Mouse (Mus musculus) G1E (cell line): ENCODE measurements around the gene Lrrtm4. TPM values are rescaled to one million over a fixed set of nuclear protein-coding genes. Genes with fewer than 3 reads are reported as not detected.

Experiments
- ATAC-seq: 2 replicates; pipeline ENCODE4 v1.8.0; 2016; ENCODE audit warnings: mild to moderate bottlenecking; ENCODE audit not compliant: insufficient number of reproducible peaks, poor library complexity, low FRiP score, severe bottlenecking; ENCODE audit errors: extremely low read depth
- DNase-seq: peaks from one replicate; pipeline ENCODE4 v3.0.0; 2012; ENCODE audit warnings: low spot score
- H3K27me3 ChIP-seq: 2 replicates; pipeline ENCODE4 v1.6.1; 2012; ENCODE audit warnings: mild to moderate bottlenecking, low read length, inconsistent platforms; ENCODE audit not compliant: insufficient read depth
- H3K36me3 ChIP-seq: replicated peaks from 2 replicates; pipeline ENCODE3; 2012; ENCODE audit warnings: mild to moderate bottlenecking, inconsistent platforms
- H3K4me1 ChIP-seq: 2 replicates; pipeline ENCODE4 v1.6.1; 2012; ENCODE audit warnings: low read depth, low read length, inconsistent platforms, mixed read lengths; ENCODE audit not compliant: insufficient read depth
- H3K4me3 ChIP-seq: 2 replicates; pipeline ENCODE4 v1.5.1; 2012; ENCODE audit warnings: low read depth, mild to moderate bottlenecking, inconsistent platforms, low read length, moderate library complexity, mixed read lengths
- H3K9me3 ChIP-seq: replicated peaks from 2 replicates; pipeline ENCODE4 v1.6.1; 2012; ENCODE audit warnings: inconsistent platforms
- CTCF ChIP-seq: IDR thresholded peaks from 2 replicates; pipeline ENCODE4 v1.5.1; 2012; ENCODE audit warnings: low read depth, low read length, inconsistent platforms, mixed read lengths
- GATA1 ChIP-seq: IDR thresholded peaks from 2 replicates; pipeline ENCODE4 v1.6.1; 2012; ENCODE audit warnings: borderline replicate concordance, low read length, inconsistent platforms, mixed read lengths
- GATA2 ChIP-seq: IDR thresholded peaks from 2 replicates; pipeline ENCODE4 v1.6.1; 2012; ENCODE audit warnings: low read depth, low read length, inconsistent platforms, borderline replicate concordance
- POLR2AphosphoS5 ChIP-seq: IDR thresholded peaks from 2 replicates; pipeline ENCODE4 v1.6.1; 2012; ENCODE audit warnings: low read depth, low read length, inconsistent platforms; ENCODE audit not compliant: insufficient replicate concordance
- TAL1 ChIP-seq: conservative IDR thresholded peaks from 2 replicates; pipeline ENCODE4 v1.6.1; 2012; ENCODE audit warnings: low read depth, low read length, inconsistent platforms, mixed read lengths
- polyA plus RNA-seq: library from polyadenylated mRNA; stranded (reverse); fragments of >175 nt; gene quantifications from 2 replicates; pipeline ENCODE4 v1.2.3, GENCODE M21; 2012
- total RNA-seq, 2 experiments: library from RNA; stranded (forward) in 1 of 2; stranded (reverse) in 1 of 2; fragments of 200-1000 nt in 1 of 2; fragments of >200 nt in 1 of 2; fragmentation: Nextera tagmentation in 1 of 2; gene quantifications; 2 replicates each; pipeline ENCODE4 v1.2.3; 2014 to 2017

Gene Lrrtm4
- total and polyA plus RNA-seq, 3 experiments = 0.27 TPM; not detected in 2

DNA sequence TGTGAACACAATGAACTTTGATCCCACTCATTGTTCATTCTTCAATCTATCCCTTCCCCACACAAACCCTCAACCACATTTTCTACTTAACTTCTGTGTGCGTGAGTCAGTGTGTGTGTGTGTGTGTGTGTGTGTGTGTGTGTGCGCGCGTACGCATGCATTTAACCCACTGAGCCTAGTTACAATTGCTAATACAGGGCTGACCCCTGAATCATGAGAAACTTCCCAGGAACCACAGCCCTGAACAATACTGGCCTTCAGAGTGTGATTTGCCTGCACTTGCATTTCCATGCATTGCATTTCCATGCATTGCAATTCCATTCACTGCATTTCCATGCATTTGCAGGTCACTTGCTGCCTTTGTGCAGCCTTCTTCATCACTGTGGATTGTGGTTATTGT is 701.8 kb downstream of the Lrrtm4 start:
- no peak for ATAC-seq
- no peaks in the 10 kb centered on the region; the same call in none of the 2 replicates for H3K9me3 ChIP-seq
- DNase-seq = no peak
- H3K4me3 ChIP-seq = no peak overlapping the region
- no peaks in the 10 kb centered on the region for H3K27me3 ChIP-seq
- H3K36me3 ChIP-seq = no peaks in the 10 kb centered on the region
- H3K4me1 ChIP-seq = no peaks in the 10 kb centered on the region
- TF ChIP-seq GATA1 (no peak), TAL1 (no peak), CTCF (no peak), POLR2AphosphoS5 (no peak), GATA2 (no peak)

DNA sequence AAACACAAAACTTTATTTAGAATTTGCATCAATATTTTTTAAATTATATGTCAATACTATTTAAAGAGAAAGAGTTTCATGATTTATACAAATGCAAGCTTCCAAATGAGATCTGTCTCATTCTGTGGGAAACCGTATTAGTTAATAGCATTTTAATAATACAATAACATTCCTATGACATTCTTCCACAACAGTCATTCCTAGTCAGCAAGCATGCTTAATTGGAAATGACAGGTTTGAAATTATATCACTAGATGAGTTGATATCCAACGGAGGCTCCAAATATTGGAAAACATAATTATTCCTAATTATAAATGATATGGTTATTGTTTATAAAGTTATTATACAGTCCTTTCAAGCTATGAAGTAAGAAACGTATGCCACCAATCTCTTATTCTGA is 714.7 kb downstream of the Lrrtm4 start:
- Histone ChIP-seq H3K4me1 (no peaks in the 10 kb centered on the region), H3K9me3 (no peaks in the 10 kb centered on the region), H3K27me3 (no peaks in the 10 kb centered on the region), H3K36me3 (no peaks in the 10 kb centered on the region), H3K4me3 (no peak overlapping the region)
- no peak for DNase-seq
- ATAC-seq = no peak
- TF ChIP-seq CTCF (no peak), GATA2 (no peak)

DNA sequence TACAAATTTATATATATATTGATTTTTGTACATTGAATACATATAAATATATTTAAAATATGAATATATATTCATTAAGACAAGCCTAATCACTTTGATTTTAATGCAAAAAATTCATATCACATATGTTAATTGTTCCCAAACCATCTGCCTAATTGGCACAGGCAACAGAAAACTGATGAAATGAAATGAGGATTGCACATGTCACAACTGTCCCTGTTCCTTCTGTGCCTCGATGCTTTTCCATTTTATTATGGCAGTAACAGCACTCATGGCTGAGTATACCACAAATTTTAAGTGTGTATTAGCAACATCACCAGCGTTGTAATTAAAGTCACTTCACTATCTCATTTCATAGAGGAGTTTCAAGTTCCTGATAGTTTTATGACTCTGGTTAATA is 732.1 kb downstream of the Lrrtm4 start:
- H3K27me3 ChIP-seq = no peaks in the 10 kb centered on the region
- no peaks in the 10 kb centered on the region for H3K36me3 ChIP-seq
- H3K4me1 ChIP-seq = no peaks in the 10 kb centered on the region
- DNase-seq = no peak
- H3K4me3 ChIP-seq = no peak overlapping the region
- H3K9me3 ChIP-seq = no peaks in the 10 kb centered on the region
- ATAC-seq = no peak
- TF ChIP-seq CTCF = no peak
- TF ChIP-seq GATA2 = no peak
- TF ChIP-seq GATA1 = no peak
- no peak for TF ChIP-seq POLR2AphosphoS5
- TF ChIP-seq TAL1 = no peak

GRCm38 (mm10) chr6:80760641-80761204 is 742.0 kb downstream of the Lrrtm4 start:
- ATAC-seq = no peak
- no peak for TF ChIP-seq CTCF
- TF ChIP-seq GATA1 = no peak
- TF ChIP-seq POLR2AphosphoS5 = no peak
- Histone ChIP-seq H3K4me3 (no peak overlapping the region), H3K27me3 (no peaks in the 10 kb centered on the region), H3K9me3 (peaks cover 8% of the 10 kb centered on the region; the same call in 1 of the 2 replicates), H3K36me3 (no peaks in the 10 kb centered on the region), H3K4me1 (no peaks in the 10 kb centered on the region)
- DNase-seq = no peak

GRCm38 (mm10) chr6:80786282-80786681 is 767.6 kb downstream of the Lrrtm4 start:
- DNase-seq (no peak), ATAC-seq (no peak)
- Histone ChIP-seq H3K4me3 (no peak overlapping the region), H3K27me3 (no peaks in the 10 kb centered on the region), H3K36me3 (no peaks in the 10 kb centered on the region), H3K4me1 (no peaks in the 10 kb centered on the region), H3K9me3 (0 out of 2 replicates have a peak, but pooled peaks cover 4% of the 10 kb centered on the region)
- TF ChIP-seq POLR2AphosphoS5 (no peak), GATA2 (no peak), CTCF (no peak), GATA1 (no peak), TAL1 (no peak)

DNA sequence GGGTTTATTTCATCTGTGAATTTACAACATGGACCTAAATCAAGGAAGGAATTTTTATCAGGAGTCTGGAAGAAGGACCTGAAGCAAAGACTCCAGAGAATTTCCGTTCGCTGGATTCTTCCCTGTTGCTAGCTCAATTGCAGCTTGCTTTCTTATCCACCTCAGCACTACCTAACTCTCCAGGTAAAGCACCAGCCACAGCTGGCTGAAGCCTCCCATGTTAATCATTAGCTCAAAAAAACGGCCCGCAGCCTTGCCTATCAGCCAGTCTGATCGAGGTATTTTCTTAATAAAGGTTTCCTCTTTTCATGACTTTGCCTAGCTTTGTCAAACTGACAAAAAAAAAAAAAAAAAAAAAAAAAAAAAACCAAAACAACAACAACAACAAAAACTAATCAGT is 805.1 kb downstream of the Lrrtm4 start:
- TF ChIP-seq GATA1 (no peak), GATA2 (no peak), CTCF (no peak)
- Histone ChIP-seq H3K36me3 (no peaks in the 10 kb centered on the region), H3K4me1 (no peaks in the 10 kb centered on the region), H3K9me3 (peaks cover 2% of the 10 kb centered on the region; the same call in 1 of the 2 replicates), H3K27me3 (no peaks in the 10 kb centered on the region), H3K4me3 (no peak overlapping the region)
- ATAC-seq = no peak
- DNase-seq = no peak

GRCm38 (mm10) chr6:80839784-80840183 is 821.1 kb downstream of the Lrrtm4 start:
- H3K27me3 ChIP-seq = no peaks in the 10 kb centered on the region
- no peak overlapping the region for H3K4me3 ChIP-seq
- ATAC-seq (no peak), DNase-seq (no peak)
- H3K4me1 ChIP-seq = no peaks in the 10 kb centered on the region
- no peak for TF ChIP-seq GATA1
- TF ChIP-seq CTCF = no peak
- no peak for TF ChIP-seq POLR2AphosphoS5
- no peak for TF ChIP-seq GATA2
- TF ChIP-seq TAL1 = no peak
- no peaks in the 10 kb centered on the region for H3K36me3 ChIP-seq
- H3K9me3 ChIP-seq = 0 out of 2 replicates have a peak, but pooled peaks cover 6% of the 10 kb centered on the region
